Comparison of ENCODE assay signal across 8 mouse cellular contexts in the genomic region with DNA sequence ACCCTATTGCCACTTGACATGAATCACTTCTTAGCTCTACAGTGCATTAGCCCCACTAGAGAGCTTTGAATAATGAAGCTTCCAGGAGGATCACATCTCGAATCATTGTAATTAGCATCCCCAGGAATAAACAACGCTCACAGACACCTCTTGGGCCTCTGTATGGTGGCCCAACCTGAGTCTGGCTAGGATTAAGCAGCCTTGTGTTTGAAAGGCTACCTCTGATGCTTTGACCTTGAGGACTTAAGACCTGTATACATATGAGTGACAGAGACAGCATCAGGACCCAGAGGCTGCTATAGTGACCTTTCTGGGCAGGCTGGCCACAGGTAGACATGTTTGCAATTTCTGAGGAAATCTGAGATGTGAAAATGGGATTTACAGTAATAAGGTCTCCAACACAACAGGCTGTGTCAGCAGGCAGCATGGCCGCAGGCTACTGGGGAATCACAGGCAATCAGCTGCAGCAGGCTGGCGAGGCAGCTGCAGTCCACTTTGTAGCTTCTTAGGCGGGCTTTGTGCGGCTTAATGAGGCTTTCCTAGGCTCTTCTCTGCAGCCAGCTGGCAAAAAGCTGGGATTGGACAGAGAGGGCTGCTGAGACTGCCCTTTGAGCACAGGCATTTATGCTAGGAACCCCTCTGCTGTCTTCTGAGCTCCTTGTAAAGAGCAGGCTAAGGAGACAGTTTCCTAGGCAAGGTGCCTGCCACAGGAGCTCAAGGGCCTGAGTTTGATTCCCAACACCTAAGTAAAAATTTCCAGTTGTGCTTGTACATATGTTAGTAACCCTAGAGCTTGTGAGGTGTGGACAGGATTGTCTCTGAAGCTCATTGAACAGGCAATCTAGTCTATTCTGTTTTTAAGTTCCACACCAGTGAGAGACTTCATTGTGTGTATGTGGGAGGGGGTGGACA.
A peak's percentile ranks its signal among the peaks of the same experiment; 100 is the strongest.
DNase-seq lines count a peak whose midpoint lies in the region; ATAC-seq and TF ChIP-seq lines count a peak whose summit lies in the region.

No protein-coding gene starts in this region.

- no peak overlapping the region for H3K27ac ChIP-seq in intestine, embryonic 14.5 days (ENCODE audit: low read depth)
- no peak overlapping the region for H3K27ac ChIP-seq in intestine, postnatal 0 days (ENCODE audit: low read depth, low read length)
- peak overlapping the region; percentile 35; the same call in 1 of the 2 replicates for H3K27ac ChIP-seq in hindbrain, embryonic 12.5 days
- no peak overlapping the region for H3K27ac ChIP-seq in kidney, adult 2 months (ENCODE audit: insufficient read depth, low read depth, low read length)

- no peak overlapping the region for H3K9ac ChIP-seq in intestine, embryonic 14.5 days (ENCODE audit: low read length)
- no peak overlapping the region for H3K9ac ChIP-seq in intestine, postnatal 0 days (ENCODE audit: low read depth, low read length)
- no peak overlapping the region for H3K9ac ChIP-seq in hindbrain, embryonic 12.5 days

- no peak for ATAC-seq in intestine, embryonic 14.5 days (replicated peaks; ENCODE audit: low FRiP score, low TSS enrichment, low read depth)
- ATAC-seq in intestine, postnatal 0 days, result no peak
- peak; percentile 54 for ATAC-seq in hindbrain, embryonic 12.5 days (ENCODE audit: low FRiP score)

- H3K27me3 ChIP-seq in intestine, embryonic 14.5 days (replicated peaks; ENCODE audit: control insufficient read depth, insufficient read depth, low read length), result no peaks in the 10 kb centered on the region
- no peaks in the 10 kb centered on the region for H3K27me3 ChIP-seq in intestine, postnatal 0 days (replicated peaks; ENCODE audit: control insufficient read depth, insufficient read depth, low read length)
- H3K27me3 ChIP-seq in hindbrain, embryonic 12.5 days, result no peaks in the 10 kb centered on the region
- H3K27me3 ChIP-seq in kidney, adult 2 months (replicated peaks; ENCODE audit: control insufficient read depth, insufficient read depth, low read length), result no peaks in the 10 kb centered on the region

- 47% methylated on average over 6 of the region's 6 CpGs for WGBS in intestine, embryonic 14.5 days
- 66% methylated on average over 6 of the region's 6 CpGs for WGBS in intestine, postnatal 0 days
- WGBS in hindbrain, embryonic 12.5 days, result 33% methylated on average over 6 of the region's 6 CpGs
- WGBS in kidney, adult 2 months, result 54% methylated on average over 6 of the region's 6 CpGs

- no peak overlapping the region for H3K4me3 ChIP-seq in intestine, embryonic 14.5 days (ENCODE audit: low read depth, low read length)
- H3K4me3 ChIP-seq in intestine, postnatal 0 days (ENCODE audit: low read depth, low read length), result no peak overlapping the region
- H3K4me3 ChIP-seq in hindbrain, embryonic 12.5 days, result no peak overlapping the region
- H3K4me3 ChIP-seq in kidney, adult 2 months (ENCODE audit: insufficient read depth, low read depth, low read length), result no peak overlapping the region

- no peak for TF ChIP-seq POLR2A in kidney, adult 2 months (IDR thresholded peaks at IDR 0.05; ENCODE audit: low read depth, low read length)

- H3K4me1 ChIP-seq in intestine, embryonic 14.5 days (replicated peaks; ENCODE audit: control insufficient read depth, insufficient read depth, low read length), result no peaks in the 10 kb centered on the region
- no peaks in the 10 kb centered on the region for H3K4me1 ChIP-seq in intestine, postnatal 0 days (replicated peaks; ENCODE audit: control insufficient read depth, insufficient read depth, low read length)
- peaks cover 7% of the 10 kb centered on the region; the same call in 1 of the 2 replicates for H3K4me1 ChIP-seq in hindbrain, embryonic 12.5 days
- no peaks in the 10 kb centered on the region for H3K4me1 ChIP-seq in kidney, adult 2 months (ENCODE audit: control insufficient read depth, insufficient read depth, low read length)

- H3K36me3 ChIP-seq in intestine, embryonic 14.5 days (ENCODE audit: control insufficient read depth, insufficient read depth, low read length), result no peaks in the 10 kb centered on the region
- H3K36me3 ChIP-seq in intestine, postnatal 0 days (ENCODE audit: control insufficient read depth, insufficient read depth), result no peaks in the 10 kb centered on the region
- H3K36me3 ChIP-seq in hindbrain, embryonic 12.5 days, result no peaks in the 10 kb centered on the region
- H3K36me3 ChIP-seq in kidney, adult 2 months (ENCODE audit: control insufficient read depth, insufficient read depth, low read length), result no peaks in the 10 kb centered on the region

- no peak for TF ChIP-seq CTCF in intestine, postnatal 0 days (IDR thresholded peaks at IDR 0.05; ENCODE audit: low read depth)
- TF ChIP-seq CTCF in kidney, adult 2 months (conservative IDR thresholded peaks at IDR 0.05; ENCODE audit: insufficient read depth, insufficient read length, low read depth, low read length), result no peak

- H3K9me3 ChIP-seq in intestine, embryonic 14.5 days (ENCODE audit: control insufficient read depth, low read length), result no peaks in the 10 kb centered on the region
- H3K9me3 ChIP-seq in intestine, postnatal 0 days (ENCODE audit: control insufficient read depth), result no peaks in the 10 kb centered on the region
- H3K9me3 ChIP-seq in hindbrain, embryonic 12.5 days (replicated peaks), result no peaks in the 10 kb centered on the region

- H3K4me2 ChIP-seq in intestine, embryonic 14.5 days (ENCODE audit: low read length), result no peak overlapping the region
- no peak overlapping the region for H3K4me2 ChIP-seq in intestine, postnatal 0 days (replicated peaks; ENCODE audit: low read depth)
- H3K4me2 ChIP-seq in hindbrain, embryonic 12.5 days (replicated peaks), result no peak overlapping the region

- DNase-seq in intestine, embryonic 14.5 days (ENCODE audit: low spot score), result peak; percentile 58
- peak; percentile 49 for DNase-seq in mesoderm, embryonic 11.5 days (ENCODE audit: low read depth, low spot score)
- peak; percentile 3 for DNase-seq in yolk sac, embryonic 10.5 days (ENCODE audit: low spot score)
- DNase-seq in c-Kit-positive CD71-positive TER-119-positive erythroid progenitor cells, embryonic 14.5 days (ENCODE audit: low spot score), result no peak
- no peak for DNase-seq in kidney, adult 2 months
- DNase-seq in lung, postnatal 4 days, result no peak

Comparison
In these comparisons a context has a peak if more than half of its experiments do, and no peak if none do; other contexts are left out.
1. DNase-seq: peak in intestine, embryonic 14.5 days (single experiment), mesoderm, embryonic 11.5 days (single experiment) and yolk sac, embryonic 10.5 days (single experiment); none in c-Kit-positive CD71-positive TER-119-positive erythroid progenitor cells, embryonic 14.5 days (single experiment), kidney, adult 2 months (single experiment) and lung, postnatal 4 days (0 of 2).